Mouse (Mus musculus) midbrain, embryonic 12.5 days (tissue): ENCODE results near the gene Car12. TPM values are rescaled to one million over a fixed set of nuclear protein-coding genes. Genes with fewer than 3 reads are reported as not detected.
"Not testable (repeated sequence)": the region's sequence is repeated elsewhere in the genome, so short reads cannot be mapped to it uniquely, and the experiment has no call there.

Source experiments
- ATAC-seq: fragments of 200-750 bp; cut with Nextera tagmentation; 2 replicates; pipeline ENCODE4 v1.8.0; 2017; ENCODE audit warnings: low read depth, moderate TSS enrichment, moderate library complexity; ENCODE audit not compliant: low FRiP score
- H3K27ac ChIP-seq: fragments of 300-500 bp; sonication (generic); replicated peaks from 2 replicates; pipeline ENCODE4 v1.5.1; 2016; ENCODE audit warnings: mild to moderate bottlenecking
- H3K27me3 ChIP-seq: fragments of 300-500 bp; sonication (generic); 2 replicates; pipeline ENCODE4 v1.6.1; 2016; ENCODE audit warnings: mild to moderate bottlenecking
- H3K36me3 ChIP-seq: fragments of 300-500 bp; sonication (generic); 2 replicates; pipeline ENCODE4 v1.6.1; 2016
- H3K4me1 ChIP-seq: fragments of 300-500 bp; sonication (generic); 2 replicates; pipeline ENCODE4 v1.6.1; 2016
- H3K4me2 ChIP-seq: fragments of 300-500 bp; sonication (generic); replicated peaks from 2 replicates; pipeline ENCODE4 v1.6.1; 2016; ENCODE audit warnings: mild to moderate bottlenecking, moderate library complexity
- H3K4me3 ChIP-seq: fragments of 300-500 bp; sonication (generic); 2 replicates; pipeline ENCODE4 v1.5.1; 2016; ENCODE audit warnings: mild to moderate bottlenecking
- H3K9ac ChIP-seq: fragments of 300-500 bp; sonication (generic); replicated peaks from 2 replicates; pipeline ENCODE4 v1.6.1; 2016; ENCODE audit warnings: mild to moderate bottlenecking, moderate library complexity
- H3K9me3 ChIP-seq: fragments of 300-500 bp; sonication (generic); 2 replicates; pipeline ENCODE4 v1.6.1; 2016; ENCODE audit warnings: mild to moderate bottlenecking
- WGBS: fragments of 180-500 bp; shearing (Covaris S2); methylation state at CpG from one replicate; pipeline ENCODE4 v1.1.7; 2016; 5-methylcytosine and 5-hydroxymethylcytosine counted together
- polyA plus RNA-seq: library from polyadenylated mRNA; unstranded; fragments of >200 nt; fragmentation: Nextera tagmentation; extraction: Ambion mirVana; gene quantifications from 2 replicates; pipeline ENCODE4 v1.2.1, GENCODE M21; 2016

Car12 gene
- polyA plus RNA-seq, 1 experiment from 2014 or later, result 0.57 TPM

DNA sequence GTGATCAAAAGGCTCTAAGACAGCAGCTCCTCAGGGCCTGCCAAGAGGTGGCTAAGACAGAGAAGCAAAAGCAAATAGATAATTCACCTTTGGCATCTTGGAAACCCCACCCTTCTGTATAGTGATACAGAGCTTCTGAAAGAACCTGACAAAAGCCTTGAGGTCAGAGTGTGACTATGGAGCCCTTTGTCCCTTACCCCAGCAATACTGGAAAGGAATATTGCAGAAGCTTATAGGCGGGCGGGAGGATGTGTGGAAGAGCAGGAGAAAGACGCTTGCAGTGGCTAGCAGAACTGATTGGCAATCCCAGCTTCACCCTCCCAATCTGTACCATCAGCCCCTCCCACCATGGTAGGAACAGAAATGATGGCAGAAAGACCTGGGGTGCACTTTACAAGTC lies 22.5 kb downstream of the Car12 start:
- ATAC-seq, result no peak
- Histone ChIP-seq H3K9ac (no peak overlapping the region), H3K4me1 (no peaks in the 10 kb centered on the region), H3K4me3 (no peak overlapping the region), H3K9me3 (no peaks in the 10 kb centered on the region), H3K27ac (no peak overlapping the region), H3K36me3 (no peaks in the 10 kb centered on the region), H3K27me3 (0 out of 2 replicates have a peak, but pooled peaks cover 3% of the 10 kb centered on the region), H3K4me2 (no peak overlapping the region)
- WGBS, result 87% methylated on average over 3 of the region's 3 CpGs

DNA sequence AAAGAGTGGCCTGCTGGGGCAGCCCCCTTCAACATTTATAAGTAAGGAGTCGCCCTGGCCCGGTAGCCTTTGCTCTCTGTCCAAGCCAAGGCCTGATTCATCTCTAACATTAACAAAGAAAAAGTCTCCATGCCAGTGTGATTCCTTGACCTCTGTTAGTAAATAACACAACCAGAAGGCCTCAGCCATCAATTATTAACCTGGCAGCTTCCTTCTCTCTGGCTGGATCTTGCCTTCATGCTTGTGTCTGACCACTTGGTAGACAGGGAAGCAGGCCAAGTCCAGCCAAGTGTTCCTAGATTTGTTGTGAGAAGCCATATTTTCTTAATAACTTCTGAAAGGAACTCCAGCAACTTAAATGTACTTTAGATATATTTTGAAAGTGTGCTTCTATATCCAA lies 23.1 kb downstream of the Car12 start:
- no peak for ATAC-seq
- Histone ChIP-seq H3K4me3 (no peak overlapping the region), H3K9ac (no peak overlapping the region), H3K27me3 (0 out of 2 replicates have a peak, but pooled peaks cover 3% of the 10 kb centered on the region), H3K27ac (no peak overlapping the region), H3K9me3 (no peaks in the 10 kb centered on the region), H3K36me3 (no peaks in the 10 kb centered on the region), H3K4me1 (no peaks in the 10 kb centered on the region), H3K4me2 (no peak overlapping the region)
- WGBS, result 98% methylated on average over 2 of the region's 2 CpGs

DNA sequence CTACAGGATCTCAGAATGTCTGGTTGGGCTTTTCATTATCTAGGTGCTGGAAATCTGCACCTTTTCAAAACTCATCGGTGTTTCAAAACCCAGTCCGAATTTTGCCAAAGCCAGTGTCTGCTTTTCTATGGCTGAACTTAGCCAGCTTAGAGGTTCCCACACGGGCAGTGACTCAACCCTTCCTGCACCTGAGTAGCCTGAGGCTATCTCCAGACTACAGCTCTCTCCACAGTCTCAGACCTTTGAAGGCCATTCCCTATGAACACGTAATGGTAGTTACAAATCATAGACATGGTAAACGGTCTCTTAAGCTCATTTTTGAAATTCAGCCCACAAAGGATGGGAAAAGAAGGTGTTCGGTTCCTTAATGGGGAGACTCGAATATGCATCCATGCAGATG lies 26.0 kb downstream of the Car12 start:
- Histone ChIP-seq H3K9ac (no peak overlapping the region), H3K27ac (no peak overlapping the region), H3K4me1 (no peaks in the 10 kb centered on the region), H3K27me3 (0 out of 2 replicates have a peak, but pooled peaks cover under 1% of the 10 kb centered on the region), H3K9me3 (no peaks in the 10 kb centered on the region), H3K4me2 (no peak overlapping the region), H3K4me3 (no peak overlapping the region), H3K36me3 (no peaks in the 10 kb centered on the region)
- WGBS, result 87% methylated on average over 7 of the region's 7 CpGs
- ATAC-seq, result no peak

GRCm38 (mm10) chr9:66744531-66744930 lies 31.0 kb downstream of the Car12 start:
- no peak for ATAC-seq
- no peaks in the 10 kb centered on the region for H3K36me3 ChIP-seq
- H3K4me2 ChIP-seq, result no peak overlapping the region
- no peak overlapping the region for H3K27ac ChIP-seq
- no peaks in the 10 kb centered on the region for H3K4me1 ChIP-seq
- H3K9ac ChIP-seq, result no peak overlapping the region
- 77% methylated on average over 2 of the region's 2 CpGs for WGBS
- H3K27me3 ChIP-seq, result no peaks in the 10 kb centered on the region
- no peak overlapping the region for H3K4me3 ChIP-seq
- no peaks in the 10 kb centered on the region for H3K9me3 ChIP-seq

- Histone ChIP-seq H3K27me3 (no peaks in the 10 kb centered on the region), H3K4me3 (no peak overlapping the region), H3K4me1 (no peaks in the 10 kb centered on the region), H3K4me2 (no peak overlapping the region), H3K9ac (no peak overlapping the region), H3K9me3 (no peaks in the 10 kb centered on the region), H3K36me3 (no peaks in the 10 kb centered on the region), H3K27ac (no peak overlapping the region)
- ATAC-seq, result no peak
- 94% methylated on average over 15 of the region's 15 CpGs for WGBS
Measured at GRCm38 (mm10) chr9:66748390-66748789, 34.9 kb downstream of the Car12 start.

GRCm38 (mm10) chr9:66752849-66753248 lies 39.4 kb downstream of the Car12 start:
- H3K9ac ChIP-seq, result no peak overlapping the region
- no peak for ATAC-seq
- H3K9me3 ChIP-seq, result no peaks in the 10 kb centered on the region
- no peak overlapping the region for H3K4me2 ChIP-seq
- no peaks in the 10 kb centered on the region for H3K27me3 ChIP-seq
- no peaks in the 10 kb centered on the region for H3K4me1 ChIP-seq
- H3K4me3 ChIP-seq, result no peak overlapping the region
- no peaks in the 10 kb centered on the region for H3K36me3 ChIP-seq
- WGBS, result 81% methylated on average over 6 of the region's 6 CpGs
- no peak overlapping the region for H3K27ac ChIP-seq

GRCm38 (mm10) chr9:66760991-66761390 lies 47.5 kb downstream of the Car12 start:
- Histone ChIP-seq H3K9me3 (no peaks in the 10 kb centered on the region), H3K27ac (no peak overlapping the region), H3K27me3 (no peaks in the 10 kb centered on the region), H3K4me1 (no peaks in the 10 kb centered on the region), H3K9ac (no peak overlapping the region), H3K4me2 (no peak overlapping the region), H3K4me3 (no peak overlapping the region), H3K36me3 (no peaks in the 10 kb centered on the region)
- no peak for ATAC-seq
- WGBS, result 71% methylated on average over 1 of the region's 1 CpGs

GRCm38 (mm10) chr9:66768721-66769120 lies 55.2 kb downstream of the Car12 start:
- Histone ChIP-seq H3K4me1 (no peaks in the 10 kb centered on the region), H3K27me3 (no peaks in the 10 kb centered on the region), H3K27ac (no peak overlapping the region), H3K4me2 (no peak overlapping the region), H3K4me3 (no peak overlapping the region), H3K9me3 (no peaks in the 10 kb centered on the region), H3K36me3 (no peaks in the 10 kb centered on the region), H3K9ac (no peak overlapping the region)
- ATAC-seq, result no peak
- 100% methylated on average over 1 of the region's 1 CpGs for WGBS

GRCm38 (mm10) chr9:66769275-66769674 lies 55.8 kb downstream of the Car12 start:
- ATAC-seq, result no peak
- no peak overlapping the region for H3K4me2 ChIP-seq
- H3K27me3 ChIP-seq, result no peaks in the 10 kb centered on the region
- no peaks in the 10 kb centered on the region for H3K9me3 ChIP-seq
- WGBS, result 87% methylated on average over 3 of the region's 3 CpGs
- H3K4me3 ChIP-seq, result no peak overlapping the region
- H3K9ac ChIP-seq, result no peak overlapping the region
- H3K4me1 ChIP-seq, result no peaks in the 10 kb centered on the region
- H3K27ac ChIP-seq, result no peak overlapping the region
- H3K36me3 ChIP-seq, result no peaks in the 10 kb centered on the region

- Histone ChIP-seq H3K9ac (no peak overlapping the region), H3K4me2 (no peak overlapping the region), H3K4me1 (no peaks in the 10 kb centered on the region), H3K27me3 (no peaks in the 10 kb centered on the region), H3K4me3 (no peak overlapping the region), H3K27ac (no peak overlapping the region), H3K36me3 (no peaks in the 10 kb centered on the region), H3K9me3 (no peaks in the 10 kb centered on the region)
- ATAC-seq, result no peak
Measured at GRCm38 (mm10) chr9:66770701-66771100, 57.2 kb downstream of the Car12 start.

GRCm38 (mm10) chr9:66784552-66784951 lies 71.1 kb downstream of the Car12 start:
- WGBS, result 57% methylated on average over 2 of the region's 3 CpGs
- not testable (repeated sequence) for H3K27ac ChIP-seq

GRCm38 (mm10) chr9:66787821-66788220 lies 74.3 kb downstream of the Car12 start:
- Histone ChIP-seq H3K36me3 (peaks cover 14% of the 10 kb centered on the region), H3K9me3 (no peaks in the 10 kb centered on the region)

More at GRCm38 (mm10) chr9:66784552-66784951, 71.1 kb downstream of the Car12 start:
- not testable (repeated sequence) for H3K9me3 ChIP-seq, ATAC-seq, H3K36me3 ChIP-seq, H3K27me3 ChIP-seq, H3K9ac ChIP-seq, H3K4me1 ChIP-seq, H3K4me3 ChIP-seq, H3K4me2 ChIP-seq

More at GRCm38 (mm10) chr9:66787821-66788220, 74.3 kb downstream of the Car12 start:
- H3K9ac ChIP-seq, result no peak overlapping the region
- no peak overlapping the region for H3K4me3 ChIP-seq
- 10% methylated on average over 2 of the region's 2 CpGs for WGBS
- H3K4me1 ChIP-seq, result no peaks in the 10 kb centered on the region
- H3K27ac ChIP-seq, result no peak overlapping the region
- H3K27me3 ChIP-seq, result no peaks in the 10 kb centered on the region
- ATAC-seq, result no peak
- no peak overlapping the region for H3K4me2 ChIP-seq
